Mouse (Mus musculus): ENCODE data around the gene Coasy. TPM values are rescaled to one million over a fixed set of nuclear protein-coding genes. Genes with fewer than 3 reads are reported as not detected.

Coasy gene
- polyA plus RNA-seq, 1 experiment from 2014 or later = 45.5 TPM

GRCm38 (mm10) chr11:101083083-101083697, 825 bp downstream of the Coasy start:
- Histone ChIP-seq H3K27ac (replicated peaks) (peak overlapping the region; percentile 92), H3K9ac (peak overlapping the region; percentile 95), H3K9me3 (no peaks in the 10 kb centered on the region), H3K4me3 (peak overlapping the region; percentile 69), H3K4me2 (peak overlapping the region; percentile 99), H3K4me1 (replicated peaks) (peaks cover 54% of the 10 kb centered on the region), H3K36me3 (peaks cover 6% of the 10 kb centered on the region; the same call in 1 of the 2 replicates), H3K27me3 (peaks cover 32% of the 10 kb centered on the region)
- WGBS = 28% methylated on average over 19 of the region's 19 CpGs
- no peak; the same call in 1 of the 2 replicates for ATAC-seq (ENCODE audit: low read depth)

DNA sequence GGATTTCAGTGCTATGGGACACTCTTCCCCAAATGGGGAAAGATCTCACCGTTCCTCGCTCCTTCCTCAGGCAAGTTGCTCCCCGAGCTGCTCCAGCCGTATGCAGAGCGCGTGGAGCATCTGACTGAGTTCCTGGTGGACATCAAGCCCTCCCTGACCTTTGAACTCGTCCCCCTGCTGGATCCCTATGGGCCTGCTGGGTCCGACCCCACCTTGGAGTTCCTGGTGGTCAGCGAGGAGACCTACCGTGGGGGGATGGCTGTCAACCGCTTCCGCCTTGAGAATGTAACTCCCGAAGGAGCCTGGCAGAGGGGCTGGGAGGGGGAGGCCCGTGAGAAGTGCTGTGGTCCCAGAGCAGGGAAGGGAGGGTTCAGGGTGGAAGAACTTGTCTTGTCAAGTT, 1.9 kb downstream of the Coasy start:
- H3K36me3 ChIP-seq = peaks cover 15% of the 10 kb centered on the region
- no peak overlapping the region for H3K27ac ChIP-seq (replicated peaks)
- ATAC-seq (ENCODE audit: low read depth) = no peak
- H3K9me3 ChIP-seq = no peaks in the 10 kb centered on the region
- no peak overlapping the region for H3K4me2 ChIP-seq
- 78% methylated on average over 14 of the region's 14 CpGs for WGBS
- peaks cover 21% of the 10 kb centered on the region for H3K27me3 ChIP-seq
- 0 out of 2 replicates have a peak overlapping the region, but pooled peaks have one; percentile 36 for H3K9ac ChIP-seq
- H3K4me3 ChIP-seq = no peak overlapping the region
- H3K4me1 ChIP-seq (replicated peaks) = peaks cover 60% of the 10 kb centered on the region

- Histone ChIP-seq H3K4me3 (no peak overlapping the region), H3K4me1 (replicated peaks) (peaks cover 56% of the 10 kb centered on the region), H3K27ac (replicated peaks) (no peak overlapping the region), H3K36me3 (peaks cover 20% of the 10 kb centered on the region), H3K4me2 (no peak overlapping the region), H3K27me3 (peaks cover 16% of the 10 kb centered on the region), H3K9ac (no peak overlapping the region), H3K9me3 (no peaks in the 10 kb centered on the region)
- WGBS = 95% methylated on average over 12 of the region's 12 CpGs
- no peak for ATAC-seq (ENCODE audit: low read depth)
These were observed 2.4 kb downstream of the Coasy start for GRCm38 (mm10) chr11:101084811-101085210.

DNA sequence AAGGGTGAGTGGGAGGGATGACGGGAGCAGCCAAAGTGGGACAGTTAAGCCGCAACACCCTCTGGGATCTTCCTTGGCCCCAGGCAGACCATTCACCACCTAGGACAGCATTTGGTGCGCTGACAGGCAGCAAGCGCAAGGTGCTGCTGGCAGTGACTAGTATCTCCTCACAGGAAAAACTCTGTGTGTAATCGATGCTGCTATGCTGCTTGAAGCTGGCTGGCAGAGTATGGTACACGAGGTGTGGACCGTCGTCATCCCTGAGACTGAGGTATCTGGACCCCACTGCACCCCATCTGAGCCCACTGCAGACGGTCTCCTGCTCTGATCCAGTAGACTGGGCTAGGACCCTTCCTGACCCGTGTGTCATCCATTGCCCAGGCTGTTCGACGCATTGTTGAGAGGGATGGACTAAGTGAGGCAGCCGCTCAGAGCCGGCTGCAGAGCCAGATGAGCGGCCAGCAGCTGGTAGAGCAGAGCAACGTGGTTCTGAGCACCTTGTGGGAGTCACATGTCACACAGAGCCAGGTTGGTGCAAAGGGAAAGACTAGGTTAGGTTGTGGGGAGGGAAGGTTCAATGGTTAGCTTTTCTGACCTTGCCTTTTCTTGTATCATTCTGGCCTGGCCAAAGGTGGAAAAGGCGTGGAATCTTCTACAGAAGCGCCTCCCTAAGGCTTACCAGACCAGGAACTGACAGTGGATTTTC, 3.4 kb downstream of the Coasy start:
- peaks cover 30% of the 10 kb centered on the region for H3K36me3 ChIP-seq
- H3K9ac ChIP-seq = peak overlapping the region; percentile 85
- peaks cover 53% of the 10 kb centered on the region for H3K4me1 ChIP-seq (replicated peaks)
- 0 out of 2 replicates have a peak overlapping the region, but pooled peaks have one; percentile 96 for H3K4me2 ChIP-seq
- H3K4me3 ChIP-seq = no peak overlapping the region
- peaks cover 6% of the 10 kb centered on the region for H3K27me3 ChIP-seq
- H3K9me3 ChIP-seq = no peaks in the 10 kb centered on the region
- ATAC-seq (ENCODE audit: low read depth) = no peak
- H3K27ac ChIP-seq (replicated peaks) = peak overlapping the region; percentile 87; the same call in 1 of the 2 replicates
- 93% methylated on average over 18 of the region's 18 CpGs for WGBS

DNA sequence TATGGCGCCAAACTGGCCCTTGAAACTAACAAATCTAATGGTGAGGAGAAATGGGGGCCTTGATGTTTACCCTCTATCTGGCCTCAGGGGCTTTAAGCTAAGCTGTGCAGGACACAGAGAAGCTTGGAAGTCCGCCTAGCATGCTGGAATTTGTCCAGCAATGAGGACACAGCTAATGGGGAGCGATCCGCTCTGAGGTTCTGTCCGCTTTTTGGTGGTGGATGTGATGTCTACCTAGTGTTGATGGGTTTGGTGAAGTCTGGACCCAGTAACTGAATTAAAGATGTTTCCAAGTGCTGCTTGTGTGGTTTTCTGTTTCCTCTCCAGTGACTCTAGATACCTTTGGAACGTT, 3.9 kb downstream of the Coasy start:
- WGBS = 89% methylated on average over 6 of the region's 6 CpGs
- Histone ChIP-seq H3K27ac (replicated peaks) (peak overlapping the region; percentile 87), H3K9me3 (no peaks in the 10 kb centered on the region), H3K36me3 (peaks cover 35% of the 10 kb centered on the region), H3K27me3 (peaks cover under 1% of the 10 kb centered on the region; the same call in 1 of the 2 replicates), H3K9ac (peak overlapping the region; percentile 85), H3K4me3 (peak overlapping the region; percentile 56), H3K4me1 (replicated peaks) (peaks cover 51% of the 10 kb centered on the region), H3K4me2 (peak overlapping the region; percentile 96)
- no peak for ATAC-seq (ENCODE audit: low read depth)

GRCm38 (mm10) chr11:101086756-101087681, 4.7 kb downstream of the Coasy start, which contains the start of gene Mlx:
Gene Mlx (plus strand): TSS chr11:101087277.
- Histone ChIP-seq H3K27me3 (no peaks in the 10 kb centered on the region), H3K9ac (peak within 1 kb of the TSS; percentile 85), H3K36me3 (peaks cover 42% of the 10 kb centered on the region), H3K27ac (replicated peaks) (peak within 1 kb of the TSS; percentile 87), H3K4me3 (peak within 1 kb of the TSS; percentile 56), H3K9me3 (no peaks in the 10 kb centered on the region), H3K4me2 (peak within 1 kb of the TSS; percentile 96), H3K4me1 (replicated peaks) (peaks cover 43% of the 10 kb centered on the region)
- ATAC-seq (ENCODE audit: low read depth) = peak; percentile 75
- 2% methylated on average over 52 of the region's 52 CpGs for WGBS

DNA sequence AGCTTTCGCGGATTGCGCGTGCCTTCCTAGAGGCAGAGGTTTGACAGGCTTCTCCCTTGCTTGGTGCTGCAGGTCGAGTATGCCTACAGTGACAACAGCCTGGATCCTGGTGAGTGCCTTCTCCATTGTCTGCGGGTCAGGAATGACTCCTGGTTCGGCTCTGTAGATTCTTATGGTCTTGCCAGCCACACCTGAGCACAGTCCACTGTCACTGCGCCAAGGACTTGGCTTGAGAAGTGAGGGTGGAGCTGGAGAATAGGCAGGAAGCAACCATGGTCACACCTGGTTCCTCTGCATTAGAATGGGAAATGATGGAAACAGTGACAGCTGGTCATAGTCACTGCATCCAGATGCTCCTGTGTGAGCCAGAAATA, 5.3 kb downstream of the Coasy start:
- Histone ChIP-seq H3K9me3 (no peaks in the 10 kb centered on the region), H3K36me3 (peaks cover 49% of the 10 kb centered on the region), H3K4me2 (peak overlapping the region; percentile 96), H3K4me3 (peak overlapping the region; percentile 56), H3K4me1 (replicated peaks) (peaks cover 43% of the 10 kb centered on the region), H3K9ac (peak overlapping the region; percentile 85), H3K27me3 (no peaks in the 10 kb centered on the region), H3K27ac (replicated peaks) (peak overlapping the region; percentile 87)
- 11% methylated on average over 8 of the region's 8 CpGs for WGBS
- no peak; the same call in 1 of the 2 replicates for ATAC-seq (ENCODE audit: low read depth)

- Histone ChIP-seq H3K4me3 (no peak overlapping the region), H3K27me3 (no peaks in the 10 kb centered on the region), H3K9ac (no peak overlapping the region), H3K36me3 (peaks cover 57% of the 10 kb centered on the region), H3K4me2 (no peak overlapping the region), H3K27ac (replicated peaks) (no peak overlapping the region), H3K9me3 (no peaks in the 10 kb centered on the region), H3K4me1 (replicated peaks) (peaks cover 43% of the 10 kb centered on the region)
- WGBS = 93% methylated on average over 1 of the region's 1 CpGs
- no peak for ATAC-seq (ENCODE audit: low read depth)
These were observed 7.6 kb downstream of the Coasy start for GRCm38 (mm10) chr11:101089931-101090330.

DNA sequence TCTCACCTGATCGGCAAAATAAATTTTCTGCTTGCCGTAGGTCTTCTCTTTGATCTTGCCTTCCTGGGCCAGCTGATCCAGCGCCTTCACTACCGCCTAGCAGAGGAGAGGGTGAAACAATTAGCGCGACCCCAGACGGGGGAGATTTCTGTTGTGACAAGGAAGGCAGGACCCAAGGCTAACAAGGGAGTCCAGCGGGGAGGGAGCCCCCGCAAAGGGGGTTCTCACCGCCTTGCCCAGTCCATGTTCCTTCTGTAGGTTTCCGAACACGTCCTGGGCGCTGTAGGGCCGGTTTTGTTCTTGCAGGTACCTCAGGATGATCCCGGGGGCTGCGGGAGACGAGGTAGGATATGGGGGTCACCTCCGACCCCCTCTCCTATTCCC, 12.6 kb downstream of the Coasy start:
- WGBS = 1% methylated on average over 18 of the region's 18 CpGs
- peaks cover 23% of the 10 kb centered on the region for H3K4me1 ChIP-seq (replicated peaks)
- ATAC-seq (ENCODE audit: low read depth) = peak; percentile 34

DNA sequence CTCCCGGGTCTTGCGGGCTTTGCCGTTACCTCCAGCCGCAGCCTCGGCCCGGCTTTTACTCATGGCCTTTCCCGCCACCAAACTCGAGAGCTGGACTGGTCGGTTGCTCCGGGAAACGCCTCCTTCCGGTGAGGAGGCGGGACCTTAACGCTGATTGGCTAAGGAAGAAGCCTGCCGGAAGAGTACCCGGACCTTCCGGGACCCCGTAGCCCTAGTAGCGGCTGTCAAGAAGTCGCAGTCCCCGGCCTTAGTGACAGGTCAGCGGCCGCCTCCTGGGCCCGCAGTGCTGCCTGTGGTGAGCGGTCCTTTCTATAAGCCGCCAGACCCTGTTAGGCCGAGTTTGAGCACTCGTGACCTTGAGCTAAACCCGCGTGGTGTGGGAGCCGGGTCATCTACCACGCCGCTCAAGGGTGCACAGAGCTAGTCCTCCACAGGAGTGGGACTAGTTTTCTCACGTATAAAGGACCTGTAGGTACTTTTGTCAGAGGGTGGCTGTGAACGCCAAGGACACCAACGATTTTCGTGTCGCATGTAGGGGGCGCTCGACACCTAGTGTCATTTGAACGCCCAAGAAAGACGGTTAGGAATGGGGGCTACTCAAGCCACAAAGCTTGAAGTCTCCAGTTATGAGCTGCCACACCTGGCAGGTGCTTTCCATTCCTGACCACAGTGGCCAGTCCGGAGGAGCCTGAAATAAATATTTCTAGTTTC, 13.1 kb downstream of the Coasy start, which contains the start of gene Psmc3ip:
TSS of gene Psmc3ip (minus strand) at position 123 of the 711 bp plus-strand sequence.
- no peaks in the 10 kb centered on the region for H3K9me3 ChIP-seq
- peak within 1 kb of the TSS; percentile 82 for H3K9ac ChIP-seq
- peak; percentile 95 for ATAC-seq (ENCODE audit: low read depth)
- no peaks in the 10 kb centered on the region for H3K27me3 ChIP-seq
- peak within 1 kb of the TSS; percentile 88 for H3K4me2 ChIP-seq
- H3K27ac ChIP-seq (replicated peaks) = peak within 1 kb of the TSS; percentile 91
- peaks cover 23% of the 10 kb centered on the region for H3K4me1 ChIP-seq (replicated peaks)
- H3K4me3 ChIP-seq = peak within 1 kb of the TSS; percentile 80
- H3K36me3 ChIP-seq = peaks cover 75% of the 10 kb centered on the region
- WGBS = under 1% methylated on average over 43 of the region's 43 CpGs

More for the DNA sequence above, 12.6 kb downstream of the Coasy start:
- Histone ChIP-seq H3K4me2 (peak overlapping the region; percentile 88), H3K9ac (peak overlapping the region; percentile 82), H3K36me3 (peaks cover 75% of the 10 kb centered on the region), H3K27ac (replicated peaks) (0 out of 2 replicates have a peak overlapping the region, but pooled peaks have one; percentile 91), H3K9me3 (no peaks in the 10 kb centered on the region), H3K27me3 (no peaks in the 10 kb centered on the region), H3K4me3 (peak overlapping the region; percentile 80)

- 91% methylated on average over 8 of the region's 8 CpGs for whole genome bisulfite sequencing
- no peak overlapping the region for H3K9ac ChIP-seq
- no peaks in the 10 kb centered on the region for H3K9me3 ChIP-seq
- no peak overlapping the region for H3K4me2 ChIP-seq
- H3K36me3 ChIP-seq = peaks cover 74% of the 10 kb centered on the region
- no peaks in the 10 kb centered on the region for H3K27me3 ChIP-seq
- ATAC-seq (ENCODE audit: low read depth) = no peak
- no peak overlapping the region for H3K4me3 ChIP-seq
- H3K4me1 ChIP-seq (replicated peaks) = peaks cover 23% of the 10 kb centered on the region
- H3K27ac ChIP-seq (replicated peaks) = no peak overlapping the region
These were observed 15.9 kb downstream of the Coasy start for GRCm38 (mm10) chr11:101098231-101098630.

Measured in neural tube, embryonic 13.5 days (tissue).